Mouse (Mus musculus) left cerebral cortex, adult 8-10 months (tissue): Measurements from ENCODE around the gene B020004J07Rik. TPM values are rescaled to one million over a fixed set of nuclear protein-coding genes. Genes with fewer than 3 reads are reported as not detected.
"Not testable (repeated sequence)": the region's sequence is repeated elsewhere in the genome, so short reads cannot be mapped to it uniquely, and the experiment has no call there.

Experiments used
- DNase-seq, 2 experiments: peaks; one replicate each; pipeline ENCODE4 v3.0.0; 2022; ENCODE audit warnings: low spot score in 2 of 2
- total RNA-seq, 4 experiments: library from RNA; stranded (reverse); gene quantifications; 2 replicates each; pipeline ENCODE4 v1.2.4; 2022

The B020004J07Rik gene
- total RNA-seq: not detected

GRCm38 (mm10) chr4:101843923-101844322, at the start of gene B020004J07Rik:
TSS of gene B020004J07Rik (minus strand) at chr4:101844023.
- not testable (repeated sequence) for DNase-seq

GRCm38 (mm10) chr4:101889377-101889776, 45.6 kb upstream of the B020004J07Rik start:
- no peak for DNase-seq

GRCm38 (mm10) chr4:101883641-101884040, 39.8 kb upstream of the B020004J07Rik start:
- DNase-seq: no peak

- not testable (repeated sequence) for DNase-seq
These were observed 31.9 kb upstream of the B020004J07Rik start for GRCm38 (mm10) chr4:101875687-101876086.

GRCm38 (mm10) chr4:101872031-101872430, 28.2 kb upstream of the B020004J07Rik start:
- DNase-seq: not testable (repeated sequence)

GRCm38 (mm10) chr4:101862289-101862688, 18.5 kb upstream of the B020004J07Rik start:
- no peak for DNase-seq

GRCm38 (mm10) chr4:101860873-101861272, 17.1 kb upstream of the B020004J07Rik start:
- peak in 1 of 2 experiments; percentile 36 for DNase-seq

GRCm38 (mm10) chr4:101850908-101851307, 7.1 kb upstream of the B020004J07Rik start:
- DNase-seq: no peak

Other genes with a start within 250 kb of the B020004J07Rik start
- gene Leprot, start 196.3 kb downstream of the B020004J07Rik start, total RNA-seq: 10 to 100 TPM; 26.1 to 28.0 (median 27.1) TPM
- gene Lepr, start 126.6 kb downstream of the B020004J07Rik start, total RNA-seq: 1 to 10 TPM; 3.3 to 5.6 (median 4.4) TPM
- gene C130073F10Rik, start 49.8 kb upstream of the B020004J07Rik start, total RNA-seq: not detected
- gene Gm12800, start 65.1 kb upstream of the B020004J07Rik start, total RNA-seq: not detected
- gene Gm12794, start 96.4 kb upstream of the B020004J07Rik start, total RNA-seq: not detected
- gene Gm12790, start 137.0 kb upstream of the B020004J07Rik start, total RNA-seq: not detected
- gene Gm12789, start 142.6 kb upstream of the B020004J07Rik start, total RNA-seq: not detected
- gene Pde4b, start 243.5 kb upstream of the B020004J07Rik start, total RNA-seq: 100 to 1,000 TPM; 130 to 148 (median 137) TPM